Mouse (Mus musculus): ENCODE measurements around the gene Gm21860. TPM values are rescaled to one million over a fixed set of nuclear protein-coding genes. Genes with fewer than 3 reads are reported as not detected.
"Not testable (repeated sequence)": the region's sequence is repeated elsewhere in the genome, so short reads cannot be mapped to it uniquely, and the experiment has no call there.

Gene Gm21860
- total and polyA plus RNA-seq, 3 experiments, result not detected

- no peak overlapping the region for H3K9ac ChIP-seq (ENCODE audit: control insufficient read depth, low read depth, low read length, poor library complexity, severe bottlenecking)
- H3K27ac ChIP-seq (ENCODE audit: control insufficient read depth, low read depth, low read length), result no peak overlapping the region
Measured at GRCm38 (mm10) chrY:90737606-90738430, 16.8 kb downstream of the Gm21860 start.

GRCm38 (mm10) chrY:90736217-90737000 lies 18.2 kb downstream of the Gm21860 start:
- not testable (repeated sequence) for H3K36me3 ChIP-seq (ENCODE audit: control insufficient read depth in 1 of 2, insufficient read depth in 2 of 2, low read length in 2 of 2); H3K9me3 ChIP-seq (replicated peaks; ENCODE audit: insufficient read depth, low read length); H3K9ac ChIP-seq (ENCODE audit: control insufficient read depth, low read depth, low read length, poor library complexity, severe bottlenecking); H3K4me1 ChIP-seq (ENCODE audit: control insufficient read depth in 1 of 2, insufficient read depth in 2 of 2, low read length in 2 of 2); H3K27ac ChIP-seq (ENCODE audit: control insufficient read depth, low read depth, low read length); H3K79me2 ChIP-seq (ENCODE audit: control insufficient read depth, insufficient read depth, low read length, poor library complexity); H3K4me3 ChIP-seq (ENCODE audit: control insufficient read depth in 1 of 2, insufficient read depth in 1 of 2, low read depth in 2 of 2, low read length in 2 of 2); H3K27me3 ChIP-seq (ENCODE audit: control insufficient read depth in 1 of 2, insufficient read depth in 2 of 2, low read length in 2 of 2)
- DNase-seq (ENCODE audit: low read depth, low spot score), result peak; percentile 84

More at GRCm38 (mm10) chrY:90737606-90738430, 16.8 kb downstream of the Gm21860 start:
- Histone ChIP-seq H3K79me2 (ENCODE audit: control insufficient read depth, insufficient read depth, low read length, poor library complexity) (no peaks in the 10 kb centered on the region), H3K36me3 (ENCODE audit: control insufficient read depth in 1 of 2, insufficient read depth in 2 of 2, low read length in 2 of 2) (no peaks in the 10 kb centered on the region), H3K4me3 (ENCODE audit: control insufficient read depth in 1 of 2, insufficient read depth in 1 of 2, low read depth in 2 of 2, low read length in 2 of 2) (no peak overlapping the region), H3K9me3 (replicated peaks; ENCODE audit: insufficient read depth, low read length) (peaks cover 7% of the 10 kb centered on the region), H3K27me3 (ENCODE audit: control insufficient read depth in 1 of 2, insufficient read depth in 2 of 2, low read length in 2 of 2) (no peaks in the 10 kb centered on the region), H3K4me1 (ENCODE audit: control insufficient read depth in 1 of 2, insufficient read depth in 2 of 2, low read length in 2 of 2) (no peaks in the 10 kb centered on the region)
- DNase-seq (ENCODE audit: low read depth, low spot score), result peak; percentile 57
- no peak for TF ChIP-seq UBTF (IDR thresholded peaks at IDR 0.05; ENCODE audit: borderline replicate concordance, insufficient read depth, low read depth, low read length)
- no peak for TF ChIP-seq MAZ (IDR thresholded peaks at IDR 0.05; ENCODE audit: low read depth, low read length)
- no peak for TF ChIP-seq ELF1 (IDR thresholded peaks at IDR 0.05; ENCODE audit: low read depth, low read length)
- TF ChIP-seq MAFK (IDR thresholded peaks at IDR 0.05; ENCODE audit: borderline replicate concordance, low read depth, low read length), result no peak
- TF ChIP-seq NRF1 (IDR thresholded peaks at IDR 0.05; ENCODE audit: insufficient read depth, low read depth, low read length, poor library complexity, severe bottlenecking), result no peak
- no peak for TF ChIP-seq POLR2AphosphoS2 (IDR thresholded peaks at IDR 0.05; ENCODE audit: low read length)
- no peak for TF ChIP-seq ETS1 (IDR thresholded peaks at IDR 0.05; ENCODE audit: low read depth, low read length)
- TF ChIP-seq SMC3 (IDR thresholded peaks at IDR 0.05; ENCODE audit: low read depth, low read length), result no peak

- not testable (repeated sequence) for H3K36me3 ChIP-seq (ENCODE audit: control insufficient read depth in 1 of 2, insufficient read depth in 2 of 2, low read length in 2 of 2); H3K9ac ChIP-seq (ENCODE audit: control insufficient read depth, low read depth, low read length, poor library complexity, severe bottlenecking); H3K9me3 ChIP-seq (replicated peaks; ENCODE audit: insufficient read depth, low read length); H3K4me1 ChIP-seq (ENCODE audit: control insufficient read depth in 1 of 2, insufficient read depth in 2 of 2, low read length in 2 of 2); H3K4me3 ChIP-seq (ENCODE audit: control insufficient read depth in 1 of 2, insufficient read depth in 1 of 2, low read depth in 2 of 2, low read length in 2 of 2); H3K27me3 ChIP-seq (ENCODE audit: control insufficient read depth in 1 of 2, insufficient read depth in 2 of 2, low read length in 2 of 2); H3K27ac ChIP-seq (ENCODE audit: control insufficient read depth, low read depth, low read length); H3K79me2 ChIP-seq (ENCODE audit: control insufficient read depth, insufficient read depth, low read length, poor library complexity)
- peak; percentile 47 for DNase-seq (ENCODE audit: low read depth, low spot score)
Measured at GRCm38 (mm10) chrY:90735181-90735895, 19.3 kb downstream of the Gm21860 start.

GRCm38 (mm10) chrY:90734334-90734696 lies 20.3 kb downstream of the Gm21860 start:
- H3K4me1 ChIP-seq (ENCODE audit: control insufficient read depth in 1 of 2, insufficient read depth in 2 of 2, low read length in 2 of 2); H3K9ac ChIP-seq (ENCODE audit: control insufficient read depth, low read depth, low read length, poor library complexity, severe bottlenecking); H3K36me3 ChIP-seq (ENCODE audit: control insufficient read depth in 1 of 2, insufficient read depth in 2 of 2, low read length in 2 of 2); H3K27me3 ChIP-seq (ENCODE audit: control insufficient read depth in 1 of 2, insufficient read depth in 2 of 2, low read length in 2 of 2); H3K4me3 ChIP-seq (ENCODE audit: control insufficient read depth in 1 of 2, insufficient read depth in 1 of 2, low read depth in 2 of 2, low read length in 2 of 2); H3K27ac ChIP-seq (ENCODE audit: control insufficient read depth, low read depth, low read length); H3K9me3 ChIP-seq (replicated peaks; ENCODE audit: insufficient read depth, low read length); H3K79me2 ChIP-seq (ENCODE audit: control insufficient read depth, insufficient read depth, low read length, poor library complexity): not testable (repeated sequence)
- peak; percentile 79 for DNase-seq (ENCODE audit: low read depth, low spot score)

- not testable (repeated sequence) for H3K36me3 ChIP-seq (ENCODE audit: control insufficient read depth in 1 of 2, insufficient read depth in 2 of 2, low read length in 2 of 2); H3K9ac ChIP-seq (ENCODE audit: control insufficient read depth, low read depth, low read length, poor library complexity, severe bottlenecking); H3K27me3 ChIP-seq (ENCODE audit: control insufficient read depth in 1 of 2, insufficient read depth in 2 of 2, low read length in 2 of 2); H3K9me3 ChIP-seq (replicated peaks; ENCODE audit: insufficient read depth, low read length); H3K79me2 ChIP-seq (ENCODE audit: control insufficient read depth, insufficient read depth, low read length, poor library complexity); H3K4me3 ChIP-seq (ENCODE audit: control insufficient read depth in 1 of 2, insufficient read depth in 1 of 2, low read depth in 2 of 2, low read length in 2 of 2); H3K27ac ChIP-seq (ENCODE audit: control insufficient read depth, low read depth, low read length); H3K4me1 ChIP-seq (ENCODE audit: control insufficient read depth in 1 of 2, insufficient read depth in 2 of 2, low read length in 2 of 2)
- DNase-seq (ENCODE audit: low read depth, low spot score), result peak; percentile 14
Measured at GRCm38 (mm10) chrY:90733656-90734333, 20.8 kb downstream of the Gm21860 start.
